Mouse (Mus musculus): ENCODE data around the gene Tbc1d22b.

The Tbc1d22b gene

DNA sequence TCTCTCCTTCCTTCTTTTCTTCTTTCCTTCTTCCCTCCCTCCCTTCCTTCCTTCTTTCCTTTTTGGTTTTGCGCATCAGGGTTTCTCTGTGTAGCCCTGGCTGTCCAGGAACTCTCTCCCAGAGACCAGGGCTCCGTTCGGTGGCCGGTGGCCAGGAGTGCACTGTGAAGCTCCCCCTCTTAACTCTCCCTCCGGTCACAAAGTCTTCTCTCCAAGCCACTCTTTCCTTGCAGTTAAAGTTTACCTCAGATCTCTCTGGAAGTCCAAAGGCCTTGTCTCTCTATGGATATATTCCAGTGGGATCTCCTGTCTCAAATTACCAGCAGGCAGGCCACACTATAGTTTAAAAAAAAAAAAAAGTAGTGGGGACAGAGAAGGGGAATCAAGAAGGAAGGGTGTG lies 4.3 kb upstream of the Tbc1d22b start:
- peaks cover 16% of the 10 kb centered on the region for H3K4me1 ChIP-seq (replicated peaks; ENCODE audit: low read depth, low read length)
- no peaks in the 10 kb centered on the region for H3K9me3 ChIP-seq (ENCODE audit: low read length)
- peaks cover 3% of the 10 kb centered on the region; the same call in 1 of the 2 replicates for H3K27me3 ChIP-seq (ENCODE audit: insufficient read depth, low read length)
- TF ChIP-seq POU5F1 (IDR thresholded peaks at IDR 0.05; ENCODE audit: borderline replicate concordance, low read length) (no peak), CTCF (conservative IDR thresholded peaks at IDR 0.05; ENCODE audit: low read length) (no peak), NANOG (IDR thresholded peaks at IDR 0.05; ENCODE audit: borderline replicate concordance, low read length) (no peak)
- H3K4me3 ChIP-seq (replicated peaks; ENCODE audit: low read length): no peak overlapping the region
- no peaks in the 10 kb centered on the region for H3K36me3 ChIP-seq (ENCODE audit: insufficient read depth, low read length)

GRCm38 (mm10) chr17:29548494-29548893 lies 1.1 kb upstream of the Tbc1d22b start:
- Histone ChIP-seq H3K4me1 (replicated peaks; ENCODE audit: low read depth, low read length) (peaks cover 26% of the 10 kb centered on the region), H3K4me3 (replicated peaks; ENCODE audit: low read length) (no peak overlapping the region), H3K9me3 (ENCODE audit: low read length) (no peaks in the 10 kb centered on the region), H3K36me3 (ENCODE audit: insufficient read depth, low read length) (0 out of 2 replicates have a peak, but pooled peaks cover 3% of the 10 kb centered on the region), H3K27me3 (ENCODE audit: insufficient read depth, low read length) (peaks cover 3% of the 10 kb centered on the region; the same call in 1 of the 2 replicates)
- TF ChIP-seq NANOG (IDR thresholded peaks at IDR 0.05; ENCODE audit: borderline replicate concordance, low read length) (no peak), CTCF (conservative IDR thresholded peaks at IDR 0.05; ENCODE audit: low read length) (no peak), POU5F1 (IDR thresholded peaks at IDR 0.05; ENCODE audit: borderline replicate concordance, low read length) (no peak)

- H3K9me3 ChIP-seq (ENCODE audit: low read length): no peaks in the 10 kb centered on the region
- TF ChIP-seq NANOG (IDR thresholded peaks at IDR 0.05; ENCODE audit: borderline replicate concordance, low read length) (no peak), POU5F1 (IDR thresholded peaks at IDR 0.05; ENCODE audit: borderline replicate concordance, low read length) (no peak), CTCF (conservative IDR thresholded peaks at IDR 0.05; ENCODE audit: low read length) (no peak)
- 0 out of 2 replicates have a peak, but pooled peaks cover 4% of the 10 kb centered on the region for H3K36me3 ChIP-seq (ENCODE audit: insufficient read depth, low read length)
- peaks cover 21% of the 10 kb centered on the region for H3K4me1 ChIP-seq (replicated peaks; ENCODE audit: low read depth, low read length)
- peaks cover 3% of the 10 kb centered on the region; the same call in 1 of the 2 replicates for H3K27me3 ChIP-seq (ENCODE audit: insufficient read depth, low read length)
- no peak overlapping the region for H3K4me3 ChIP-seq (replicated peaks; ENCODE audit: low read length)
These were observed 591 bp upstream of the Tbc1d22b start for GRCm38 (mm10) chr17:29548994-29549393.

DNA sequence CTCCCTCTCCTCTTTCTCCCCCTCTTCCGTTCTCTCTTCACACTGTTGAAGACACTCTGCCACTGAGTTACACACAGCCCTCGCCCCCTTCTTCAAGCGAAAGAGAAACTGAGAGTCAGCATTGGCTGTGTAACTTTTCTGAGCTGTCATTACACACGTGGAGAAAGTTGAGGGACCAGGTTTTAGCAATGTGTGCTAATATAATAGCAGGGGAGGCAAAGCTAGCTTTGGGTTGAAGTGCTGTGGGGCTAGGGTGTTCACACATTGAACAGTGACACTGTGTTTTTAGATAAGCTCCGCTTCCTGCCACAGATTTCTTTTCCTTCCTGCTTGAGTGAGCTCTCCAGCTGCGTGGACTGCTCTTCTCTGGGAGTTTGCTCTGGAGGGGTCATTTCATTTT lies 1.4 kb downstream of the Tbc1d22b start:
- peaks cover 35% of the 10 kb centered on the region for H3K4me1 ChIP-seq (replicated peaks; ENCODE audit: low read depth, low read length)
- H3K4me3 ChIP-seq (replicated peaks; ENCODE audit: low read length): no peak overlapping the region
- peaks cover 3% of the 10 kb centered on the region; the same call in 1 of the 2 replicates for H3K27me3 ChIP-seq (ENCODE audit: insufficient read depth, low read length)
- no peak for TF ChIP-seq POU5F1 (IDR thresholded peaks at IDR 0.05; ENCODE audit: borderline replicate concordance, low read length)
- TF ChIP-seq NANOG (IDR thresholded peaks at IDR 0.05; ENCODE audit: borderline replicate concordance, low read length): no peak
- TF ChIP-seq CTCF (conservative IDR thresholded peaks at IDR 0.05; ENCODE audit: low read length): no peak
- H3K9me3 ChIP-seq (ENCODE audit: low read length): no peaks in the 10 kb centered on the region
- peaks cover 6% of the 10 kb centered on the region; the same call in 1 of the 2 replicates for H3K36me3 ChIP-seq (ENCODE audit: insufficient read depth, low read length)

DNA sequence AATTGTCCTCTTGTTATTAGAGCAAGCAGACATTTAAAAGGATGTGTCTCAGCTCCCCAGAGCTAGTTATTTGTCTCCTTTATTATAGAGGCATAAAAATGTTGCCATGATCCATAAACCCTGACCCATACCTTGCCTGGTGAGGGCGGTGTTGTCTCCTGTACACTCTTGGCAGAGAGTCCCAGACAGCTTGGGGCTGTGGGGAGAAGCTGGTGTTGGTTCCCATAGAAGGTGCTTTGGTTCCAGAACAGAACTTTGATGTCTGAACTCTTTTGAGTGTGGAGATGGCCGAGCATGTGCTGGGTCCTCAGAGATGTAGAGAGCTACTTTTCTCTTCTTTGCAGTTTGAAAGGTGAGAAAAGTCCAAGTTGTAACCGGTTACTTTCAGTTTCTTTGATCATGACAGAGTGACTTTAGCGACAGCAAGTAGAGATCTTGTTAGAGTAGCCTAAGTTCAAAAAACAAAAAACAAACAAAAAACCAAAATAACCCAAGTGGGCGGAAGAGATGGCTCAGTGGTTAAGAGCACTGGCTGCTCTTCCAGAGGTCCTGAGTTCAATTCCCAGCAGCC lies 2.7 kb downstream of the Tbc1d22b start, which contains the start of gene Tmem217:
Gene Tmem217 (minus strand): TSS at position 224 of the 571 bp plus-strand sequence.
- peaks cover 45% of the 10 kb centered on the region for H3K4me1 ChIP-seq (replicated peaks; ENCODE audit: low read depth, low read length)
- TF ChIP-seq NANOG (IDR thresholded peaks at IDR 0.05; ENCODE audit: borderline replicate concordance, low read length) (no peak), CTCF (conservative IDR thresholded peaks at IDR 0.05; ENCODE audit: low read length) (no peak), POU5F1 (IDR thresholded peaks at IDR 0.05; ENCODE audit: borderline replicate concordance, low read length) (no peak)
- H3K9me3 ChIP-seq (ENCODE audit: low read length): no peaks in the 10 kb centered on the region
- H3K4me3 ChIP-seq (replicated peaks; ENCODE audit: low read length): no peak within 1 kb of the TSS
- H3K27me3 ChIP-seq (ENCODE audit: insufficient read depth, low read length): peaks cover 3% of the 10 kb centered on the region; the same call in 1 of the 2 replicates
- peaks cover 12% of the 10 kb centered on the region for H3K36me3 ChIP-seq (ENCODE audit: insufficient read depth, low read length)

GRCm38 (mm10) chr17:29554176-29554575 lies 4.6 kb downstream of the Tbc1d22b start:
- H3K4me1 ChIP-seq (replicated peaks; ENCODE audit: low read depth, low read length): peaks cover 48% of the 10 kb centered on the region
- TF ChIP-seq CTCF (conservative IDR thresholded peaks at IDR 0.05; ENCODE audit: low read length) (no peak), POU5F1 (IDR thresholded peaks at IDR 0.05; ENCODE audit: borderline replicate concordance, low read length) (no peak), NANOG (IDR thresholded peaks at IDR 0.05; ENCODE audit: borderline replicate concordance, low read length) (no peak)
- H3K36me3 ChIP-seq (ENCODE audit: insufficient read depth, low read length): peaks cover 12% of the 10 kb centered on the region
- H3K27me3 ChIP-seq (ENCODE audit: insufficient read depth, low read length): no peaks in the 10 kb centered on the region
- no peaks in the 10 kb centered on the region for H3K9me3 ChIP-seq (ENCODE audit: low read length)
- no peak overlapping the region for H3K4me3 ChIP-seq (replicated peaks; ENCODE audit: low read length)

- Histone ChIP-seq H3K36me3 (ENCODE audit: insufficient read depth, low read length) (peaks cover 18% of the 10 kb centered on the region), H3K27me3 (ENCODE audit: insufficient read depth, low read length) (no peaks in the 10 kb centered on the region), H3K4me1 (replicated peaks; ENCODE audit: low read depth, low read length) (peaks cover 33% of the 10 kb centered on the region), H3K4me3 (replicated peaks; ENCODE audit: low read length) (no peak overlapping the region), H3K9me3 (ENCODE audit: low read length) (no peaks in the 10 kb centered on the region)
- no peak for TF ChIP-seq POU5F1 (IDR thresholded peaks at IDR 0.05; ENCODE audit: borderline replicate concordance, low read length)
- no peak for TF ChIP-seq CTCF (conservative IDR thresholded peaks at IDR 0.05; ENCODE audit: low read length)
- no peak for TF ChIP-seq NANOG (IDR thresholded peaks at IDR 0.05; ENCODE audit: borderline replicate concordance, low read length)
These were observed 6.9 kb downstream of the Tbc1d22b start for GRCm38 (mm10) chr17:29556456-29556855.

- TF ChIP-seq NANOG (IDR thresholded peaks at IDR 0.05; ENCODE audit: borderline replicate concordance, low read length): no peak
- TF ChIP-seq POU5F1 (IDR thresholded peaks at IDR 0.05; ENCODE audit: borderline replicate concordance, low read length): no peak
- TF ChIP-seq CTCF (conservative IDR thresholded peaks at IDR 0.05; ENCODE audit: low read length): no peak
- Histone ChIP-seq H3K4me1 (replicated peaks; ENCODE audit: low read depth, low read length) (peaks cover 33% of the 10 kb centered on the region), H3K4me3 (replicated peaks; ENCODE audit: low read length) (no peak overlapping the region), H3K36me3 (ENCODE audit: insufficient read depth, low read length) (peaks cover 18% of the 10 kb centered on the region), H3K9me3 (ENCODE audit: low read length) (no peaks in the 10 kb centered on the region), H3K27me3 (ENCODE audit: insufficient read depth, low read length) (no peaks in the 10 kb centered on the region)
These were observed 7.3 kb downstream of the Tbc1d22b start for GRCm38 (mm10) chr17:29556893-29557292.

All from E14TG2a.4 (cell line).